9 mouse cellular contexts compared by ENCODE assay signal in genomic region chr1:75234606-75235005, GRCm38 (mm10). TPM values are rescaled to one million over a fixed set of nuclear protein-coding genes. Genes with fewer than 3 reads are reported as not detected.
DNase-seq lines count a peak whose midpoint lies in the region; ATAC-seq lines count a peak whose summit lies in the region.
"Had no signal": no experiment of that assay in that cellular context is flagged by ENCODE, and none has a peak within 500 bp of the region (broad histone marks: within the 10 kb centered on the region; RNA-seq: fewer than 3 reads in every experiment).

No protein-coding gene starts in this region.

- H3K27me3 ChIP-seq in embryonic facial prominence, embryonic 14.5 days (replicated peaks; ENCODE audit: control insufficient read depth, insufficient read depth, low read length): no peaks in the 10 kb centered on the region

- no peak overlapping the region for H3K4me3 ChIP-seq in embryonic facial prominence, embryonic 14.5 days (ENCODE audit: low read depth, low read length)

- DNase-seq in gastrocnemius, adult 18-20 months (ENCODE audit: low spot score): peak; percentile 66
- DNase-seq in gastrocnemius, adult 8-10 months (ENCODE audit: low spot score in 2 of 2): no peak
- DNase-seq in adrenal gland, postnatal 14 days: peak; percentile 78
- DNase-seq in embryonic facial prominence, embryonic 14.5 days (ENCODE audit: low spot score): peak; percentile 80
- DNase-seq in heart, postnatal 10 days: peak; percentile 75 to 79
- DNase-seq in left cerebral cortex, postnatal 14 days (ENCODE audit: low spot score in 2 of 2): peak; percentile 71 to 87
- DNase-seq in spleen, adult 12 weeks (ENCODE audit: low spot score): peak; percentile 55

- H3K27ac ChIP-seq in embryonic facial prominence, embryonic 14.5 days (replicated peaks; ENCODE audit: low read depth, low read length): no peak overlapping the region
- H3K27ac ChIP-seq: macrophage had no signal

- 0% methylated on average over 8 of the region's 8 CpGs for WGBS in embryonic facial prominence, embryonic 14.5 days

- H3K9me3 ChIP-seq in embryonic facial prominence, embryonic 14.5 days (ENCODE audit: control insufficient read depth, low read length): no peaks in the 10 kb centered on the region

- no peaks in the 10 kb centered on the region for H3K4me1 ChIP-seq in embryonic facial prominence, embryonic 14.5 days (ENCODE audit: control insufficient read depth, insufficient read depth, low read length)

- peak; percentile 44; the same call in 1 of the 2 replicates for ATAC-seq in embryonic facial prominence, embryonic 14.5 days (ENCODE audit: low read depth)
- ATAC-seq in megakaryocyte-erythroid progenitor cell, adult 5-6 weeks (replicated peaks; ENCODE audit: low FRiP score, low TSS enrichment, poor library complexity, severe bottlenecking): peak; percentile 82

- intact Hi-C loops in heart, postnatal 10 days (cut with DNase I): loop anchor here (1.0 to 2.0 kb wide), 2 partner anchors 16 to 17 kb away; partner anchors contain the start of gene Tuba4a
- intact Hi-C loops in left cerebral cortex, postnatal 14 days (cut with DNase I): no loop called here

- H3K36me3 ChIP-seq in embryonic facial prominence, embryonic 14.5 days (ENCODE audit: control insufficient read depth, insufficient read depth, low read length): peaks cover 6% of the 10 kb centered on the region; the same call in 1 of the 2 replicates

- H3K9ac ChIP-seq in embryonic facial prominence, embryonic 14.5 days (ENCODE audit: low read depth, low read length): peak overlapping the region; percentile 15; the same call in 1 of the 2 replicates

- peak overlapping the region; percentile 6; the same call in 1 of the 2 replicates for H3K4me2 ChIP-seq in embryonic facial prominence, embryonic 14.5 days (ENCODE audit: low read depth, low read length)

RNA-seq across cellular contexts. Expression of gene Dnajb2, which starts 1.6 kb away (rescaled TPM):
- total RNA-seq in gastrocnemius, adult 18-20 months (2021): 10 to 100 TPM; 74.2 to 86.4 TPM
- 10 to 100 TPM; 84.3 to 97.1 (median 85.1) TPM for total RNA-seq in gastrocnemius, adult 8-10 months (2022)
- 49.3 and 66.8 TPM in 2 replicates for total RNA-seq in adrenal gland, postnatal 14 days (2021)
- polyA plus RNA-seq in embryonic facial prominence, embryonic 14.5 days (2014; fragmentation: Nextera tagmentation; extraction: Ambion mirVana): 20.0 and 21.0 TPM in 2 replicates
- 10 to 100 TPM; 58.3 to 61.4 TPM for total RNA-seq in heart, postnatal 10 days (2021)
- 10 to 100 TPM; 76.5 to 80.2 TPM for total RNA-seq in left cerebral cortex, postnatal 14 days (2021)
- 15.2 and 18.3 TPM in 2 replicates for total RNA-seq in megakaryocyte-erythroid progenitor cell, adult 5-6 weeks (2014; fragmentation: Nextera tagmentation)
- total RNA-seq in megakaryocyte-erythroid progenitor cell, adult 5-6 weeks (2017): 14.2 and 21.7 TPM in 2 replicates

RNA-seq across cellular contexts. Expression of gene A630095N17Rik, which starts 2.7 kb away (rescaled TPM):
- total RNA-seq in gastrocnemius, adult 18-20 months (2021): not detected
- not detected for total RNA-seq in gastrocnemius, adult 8-10 months (2022)
- total RNA-seq in adrenal gland, postnatal 14 days (2021): not detected in 2 replicates
- polyA plus RNA-seq in embryonic facial prominence, embryonic 14.5 days (2014; fragmentation: Nextera tagmentation; extraction: Ambion mirVana): not detected in 2 replicates
- total RNA-seq in heart, postnatal 10 days (2021): not detected
- total RNA-seq in left cerebral cortex, postnatal 14 days (2021): not detected
- not detected in 2 replicates for total RNA-seq in megakaryocyte-erythroid progenitor cell, adult 5-6 weeks (2014; fragmentation: Nextera tagmentation)
- not detected in 2 replicates for total RNA-seq in megakaryocyte-erythroid progenitor cell, adult 5-6 weeks (2017)
- polyA plus RNA-seq: macrophage had no signal

RNA-seq across cellular contexts. Expression of gene Tuba4a, which starts 14.9 kb away (rescaled TPM):
- 1,000 to 10,000 TPM; 1,120 to 1,226 TPM for total RNA-seq in gastrocnemius, adult 18-20 months (2021)
- 1,000 to 10,000 TPM; 1,243 to 1,380 (median 1,348) TPM for total RNA-seq in gastrocnemius, adult 8-10 months (2022)
- 42.9 and 53.1 TPM in 2 replicates for total RNA-seq in adrenal gland, postnatal 14 days (2021)
- polyA plus RNA-seq in embryonic facial prominence, embryonic 14.5 days (2014; fragmentation: Nextera tagmentation; extraction: Ambion mirVana): 59.6 and 76.1 TPM in 2 replicates
- 100 to 1,000 TPM; 543 to 577 TPM for total RNA-seq in heart, postnatal 10 days (2021)
- total RNA-seq in left cerebral cortex, postnatal 14 days (2021): 100 to 1,000 TPM; 658 to 691 TPM
- total RNA-seq in megakaryocyte-erythroid progenitor cell, adult 5-6 weeks (2014; fragmentation: Nextera tagmentation): 232 and 276 TPM in 2 replicates
- 137 and 146 TPM in 2 replicates for total RNA-seq in megakaryocyte-erythroid progenitor cell, adult 5-6 weeks (2017)

RNA-seq across cellular contexts. Expression of gene Stk16, which starts 24.0 kb away (rescaled TPM):
- total RNA-seq in gastrocnemius, adult 18-20 months (2021): 10 to 100 TPM; 18.7 to 23.3 TPM
- 10 to 100 TPM; 15.2 to 20.5 (median 19.6) TPM for total RNA-seq in gastrocnemius, adult 8-10 months (2022)
- 95.6 and 104 TPM in 2 replicates for total RNA-seq in adrenal gland, postnatal 14 days (2021)
- polyA plus RNA-seq in embryonic facial prominence, embryonic 14.5 days (2014; fragmentation: Nextera tagmentation; extraction: Ambion mirVana): 97.1 and 103 TPM in 2 replicates
- total RNA-seq in heart, postnatal 10 days (2021): 10 to 100 TPM; 60.1 to 61.4 TPM
- total RNA-seq in left cerebral cortex, postnatal 14 days (2021): 10 to 100 TPM; 85.6 to 92.2 TPM
- 117 and 193 TPM in 2 replicates for total RNA-seq in megakaryocyte-erythroid progenitor cell, adult 5-6 weeks (2014; fragmentation: Nextera tagmentation)
- 88.3 and 103 TPM in 2 replicates for total RNA-seq in megakaryocyte-erythroid progenitor cell, adult 5-6 weeks (2017)

RNA-seq across cellular contexts. Expression of gene Glb1l, which starts 24.0 kb away (rescaled TPM):
- total RNA-seq in gastrocnemius, adult 18-20 months (2021): 1 to 10 TPM in 1 of 2 experiments, under 1 TPM in 1; 0.88 to 1.5 TPM
- 1 to 10 TPM in 2 of 4 experiments, under 1 TPM in 2; 0.73 to 2.3 (median 1.3) TPM for total RNA-seq in gastrocnemius, adult 8-10 months (2022)
- 18.0 and 24.7 TPM in 2 replicates for total RNA-seq in adrenal gland, postnatal 14 days (2021)
- polyA plus RNA-seq in embryonic facial prominence, embryonic 14.5 days (2014; fragmentation: Nextera tagmentation; extraction: Ambion mirVana): 13.0 and 17.6 TPM in 2 replicates
- total RNA-seq in heart, postnatal 10 days (2021): 10 to 100 TPM in 1 of 2 experiments, 1 to 10 TPM in 1; 9.9 to 10.5 TPM
- total RNA-seq in left cerebral cortex, postnatal 14 days (2021): 10 to 100 TPM; 16.3 to 18.3 TPM
- total RNA-seq in megakaryocyte-erythroid progenitor cell, adult 5-6 weeks (2014; fragmentation: Nextera tagmentation): 20.0 and 24.2 TPM in 2 replicates
- 5.4 and 18.3 TPM in 2 replicates for total RNA-seq in megakaryocyte-erythroid progenitor cell, adult 5-6 weeks (2017)

Comparison
In these comparisons a context has a peak if more than half of its experiments do, and no peak if none do; other contexts are left out.
1. DNase-seq: peak in gastrocnemius, adult 18-20 months (single experiment), adrenal gland, postnatal 14 days (single experiment), embryonic facial prominence, embryonic 14.5 days (single experiment), heart, postnatal 10 days (2 of 2), left cerebral cortex, postnatal 14 days (2 of 2) and spleen, adult 12 weeks (single experiment); none in gastrocnemius, adult 8-10 months (0 of 2).